Mouse (Mus musculus) lung, embryonic 15.5 days (tissue): Measurements from ENCODE around the gene Kat2a. TPM values are rescaled to one million over a fixed set of nuclear protein-coding genes. Genes with fewer than 3 reads are reported as not detected.

Experiments
- ATAC-seq: fragments of 200-750 bp; cut with Nextera tagmentation; 2 replicates; pipeline ENCODE4 v1.8.0; 2017; ENCODE audit warnings: moderate number of reproducible peaks, borderline replicate concordance; ENCODE audit not compliant: low FRiP score, low TSS enrichment; ENCODE audit errors: extremely low read depth
- H3K27ac ChIP-seq: fragments of 300-500 bp; sonication (generic); 2 replicates; pipeline ENCODE4 v1.5.1; 2015; ENCODE audit warnings: moderate library complexity, mild to moderate bottlenecking, inconsistent platforms
- H3K27me3 ChIP-seq: fragments of 300-500 bp; sonication (generic); 2 replicates; pipeline ENCODE4 v1.6.1; 2015; ENCODE audit warnings: inconsistent platforms
- H3K36me3 ChIP-seq: fragments of 300-500 bp; sonication (generic); 2 replicates; pipeline ENCODE4 v1.6.1; 2015; ENCODE audit warnings: inconsistent platforms
- H3K4me1 ChIP-seq: fragments of 300-500 bp; sonication (generic); 2 replicates; pipeline ENCODE4 v1.6.1; 2015; ENCODE audit warnings: inconsistent platforms
- H3K4me2 ChIP-seq: fragments of 300-500 bp; sonication (generic); 2 replicates; pipeline ENCODE4 v1.6.1; 2015; ENCODE audit warnings: inconsistent platforms, mild to moderate bottlenecking, moderate library complexity
- H3K4me3 ChIP-seq: fragments of 300-500 bp; sonication (generic); 2 replicates; pipeline ENCODE4 v1.5.1; 2015; ENCODE audit warnings: mild to moderate bottlenecking, inconsistent platforms
- H3K9ac ChIP-seq: fragments of 300-500 bp; sonication (generic); 2 replicates; pipeline ENCODE4 v1.6.1; 2015; ENCODE audit warnings: inconsistent platforms
- H3K9me3 ChIP-seq: fragments of 300-500 bp; sonication (generic); 2 replicates; pipeline ENCODE4 v1.6.1; 2016; ENCODE audit warnings: inconsistent platforms
- WGBS: fragments of 180-500 bp; shearing (Covaris S2); methylation state at CpG from one replicate; pipeline ENCODE4 v1.1.7; 2015; 5-methylcytosine and 5-hydroxymethylcytosine counted together
- polyA plus RNA-seq: library from polyadenylated mRNA; unstranded; fragments of >200 nt; fragmentation: Nextera tagmentation; extraction: Ambion mirVana; gene quantifications from 2 replicates; pipeline ENCODE4 v1.2.1, GENCODE M21; 2015

Gene Kat2a
- polyA plus RNA-seq, 1 experiment from 2014 or later, result 52.9 TPM

DNA sequence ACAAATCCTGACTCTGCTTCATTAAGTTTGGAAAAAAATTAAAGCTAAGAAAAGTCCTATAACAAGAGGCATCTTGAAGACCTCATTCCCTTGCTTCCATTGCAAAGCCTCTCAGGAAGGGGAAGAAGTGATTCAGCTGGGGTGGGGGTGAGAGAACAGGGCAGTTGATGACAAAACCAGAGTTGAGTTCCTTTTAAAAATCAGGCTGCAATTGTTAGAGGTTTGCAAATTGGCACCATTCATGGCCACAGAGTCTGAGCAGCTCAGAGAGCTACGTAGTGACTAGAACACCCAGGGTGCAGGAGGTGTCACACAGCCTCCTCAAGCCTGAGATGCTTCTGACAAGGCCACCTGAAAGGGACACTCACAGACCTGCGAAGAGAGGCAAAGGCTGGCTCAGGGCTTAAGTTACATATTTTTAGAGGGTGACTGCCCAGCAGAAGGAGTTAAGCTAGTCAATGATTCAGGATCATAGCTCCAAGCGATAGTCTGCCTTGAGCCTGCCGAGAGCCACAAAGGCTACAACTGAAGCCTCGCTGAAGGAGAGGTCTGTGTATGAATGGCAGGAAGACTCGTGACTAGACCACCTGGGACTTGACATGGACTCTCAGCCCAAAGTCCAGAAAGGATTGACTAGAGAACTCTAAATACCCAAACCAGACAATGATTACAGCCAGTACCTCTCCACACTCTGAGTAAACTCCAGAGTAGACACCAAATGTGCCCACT lies 18.4 kb upstream of the Kat2a start:
- Histone ChIP-seq H3K27me3 (no peaks in the 10 kb centered on the region), H3K27ac (no peak overlapping the region), H3K4me2 (no peak overlapping the region), H3K4me3 (no peak overlapping the region), H3K9ac (no peak overlapping the region), H3K4me1 (peaks cover 6% of the 10 kb centered on the region), H3K36me3 (peaks cover 14% of the 10 kb centered on the region), H3K9me3 (no peaks in the 10 kb centered on the region)
- WGBS, result 84% methylated on average over 6 of the region's 6 CpGs
- no peak for ATAC-seq

DNA sequence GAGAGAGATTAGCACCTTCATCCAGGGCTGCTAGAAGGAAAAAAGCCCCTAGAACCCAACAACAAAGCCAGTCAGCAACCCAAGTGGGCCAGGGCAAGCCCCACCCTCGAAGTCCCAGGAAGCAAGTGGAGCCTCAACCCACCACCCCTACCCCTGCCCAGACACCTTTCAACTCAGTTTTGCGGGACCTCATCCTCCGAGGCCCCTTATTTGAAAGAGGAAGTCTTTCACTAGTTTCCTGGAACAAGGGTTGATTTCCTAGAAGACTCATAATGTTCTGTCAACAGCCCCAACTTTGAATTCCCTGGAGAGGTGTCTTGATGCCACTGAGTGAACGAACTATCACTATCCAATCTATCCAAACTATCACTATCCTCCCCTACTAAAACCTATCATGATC lies 17.7 kb upstream of the Kat2a start:
- WGBS, result 82% methylated on average over 4 of the region's 4 CpGs
- Histone ChIP-seq H3K27me3 (no peaks in the 10 kb centered on the region), H3K36me3 (peaks cover 14% of the 10 kb centered on the region), H3K4me2 (no peak overlapping the region), H3K9ac (no peak overlapping the region), H3K9me3 (no peaks in the 10 kb centered on the region), H3K4me3 (no peak overlapping the region), H3K27ac (no peak overlapping the region), H3K4me1 (peaks cover 8% of the 10 kb centered on the region)
- ATAC-seq, result no peak

DNA sequence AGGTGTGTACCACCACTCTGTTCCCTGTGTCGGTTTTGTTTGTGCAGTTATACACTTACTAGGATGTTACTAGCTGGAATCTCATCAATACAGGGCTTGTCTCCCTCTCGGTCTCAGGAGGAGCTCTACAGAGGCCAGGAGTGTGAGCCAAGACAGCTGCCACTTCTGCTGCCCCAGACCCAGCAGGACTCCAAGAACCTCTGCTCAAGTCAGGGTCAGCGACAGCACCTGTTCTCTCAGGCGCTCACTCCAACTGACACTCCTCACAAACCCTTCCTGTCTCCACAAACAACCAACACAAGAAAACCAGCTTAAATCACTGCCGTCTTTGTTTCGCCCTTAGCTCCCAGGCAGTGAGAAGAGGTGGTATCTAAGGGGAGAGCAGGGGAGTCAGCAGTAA lies 16.3 kb upstream of the Kat2a start:
- no peak overlapping the region for H3K4me3 ChIP-seq
- no peaks in the 10 kb centered on the region for H3K9me3 ChIP-seq
- 77% methylated on average over 6 of the region's 6 CpGs for WGBS
- H3K36me3 ChIP-seq, result peaks cover 14% of the 10 kb centered on the region
- no peak for ATAC-seq
- no peak overlapping the region for H3K27ac ChIP-seq
- H3K27me3 ChIP-seq, result no peaks in the 10 kb centered on the region
- H3K4me2 ChIP-seq, result no peak overlapping the region
- H3K9ac ChIP-seq, result no peak overlapping the region
- peaks cover 16% of the 10 kb centered on the region for H3K4me1 ChIP-seq

DNA sequence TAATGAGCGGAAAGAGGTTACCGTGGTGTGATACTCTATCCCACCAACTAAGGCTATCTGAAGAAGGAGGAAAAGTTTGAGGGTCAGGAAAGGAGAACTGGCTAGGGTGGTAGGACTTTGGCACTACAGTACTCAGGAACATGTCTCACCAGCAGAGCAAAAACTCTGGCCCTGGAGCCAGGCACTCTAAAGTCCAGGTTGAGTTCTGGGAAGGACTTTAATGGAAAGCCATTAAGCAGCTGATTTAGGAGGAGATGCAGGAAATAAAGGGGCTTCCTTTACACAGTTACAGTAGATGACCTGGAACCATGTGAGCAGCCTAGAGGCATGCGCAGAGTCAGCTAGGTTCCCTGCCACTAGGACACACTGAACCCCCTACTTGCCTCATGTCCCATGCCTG lies 14.9 kb upstream of the Kat2a start:
- peaks cover 14% of the 10 kb centered on the region; the same call in 1 of the 2 replicates for H3K36me3 ChIP-seq
- no peak overlapping the region for H3K4me2 ChIP-seq
- ATAC-seq, result no peak
- H3K9ac ChIP-seq, result no peak overlapping the region
- peaks cover 21% of the 10 kb centered on the region for H3K4me1 ChIP-seq
- H3K27ac ChIP-seq, result no peak overlapping the region
- H3K27me3 ChIP-seq, result no peaks in the 10 kb centered on the region
- H3K4me3 ChIP-seq, result no peak overlapping the region
- 95% methylated on average over 3 of the region's 3 CpGs for WGBS
- H3K9me3 ChIP-seq, result no peaks in the 10 kb centered on the region

DNA sequence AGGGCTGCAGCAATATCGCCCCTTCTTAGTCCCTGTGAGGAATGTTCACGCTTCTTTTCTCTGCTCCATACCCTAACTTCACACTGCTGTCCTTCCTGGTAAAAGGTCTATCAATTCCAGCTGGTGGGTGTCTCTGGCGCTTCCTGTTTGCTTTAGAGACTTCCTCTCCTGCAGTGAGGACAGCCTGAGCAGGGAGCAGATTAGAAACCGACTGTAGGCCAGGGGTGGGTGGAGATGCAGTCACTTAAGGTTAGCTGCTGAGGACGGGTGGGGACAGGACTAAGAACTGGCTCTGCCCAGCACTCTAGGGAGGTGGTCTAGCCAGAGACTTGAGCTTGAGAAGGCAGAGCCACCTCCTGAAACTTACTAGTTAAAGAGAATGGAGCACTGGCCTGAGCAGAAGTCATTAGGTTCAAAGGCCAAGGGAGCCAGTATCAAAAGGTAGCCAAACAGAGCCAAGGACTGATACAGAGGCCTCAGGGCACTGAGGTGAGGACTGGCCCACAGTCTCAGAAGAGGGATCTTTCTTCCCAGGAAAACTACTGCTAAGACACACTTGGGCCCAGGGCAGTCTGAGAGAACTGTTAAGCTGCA lies 12.8 kb upstream of the Kat2a start:
- peak; percentile 63 for ATAC-seq
- peaks cover 40% of the 10 kb centered on the region for H3K4me1 ChIP-seq
- peak overlapping the region; percentile 16; the same call in 1 of the 2 replicates for H3K4me2 ChIP-seq
- WGBS, result 22% methylated on average over 5 of the region's 5 CpGs
- H3K9me3 ChIP-seq, result no peaks in the 10 kb centered on the region
- H3K9ac ChIP-seq, result no peak overlapping the region
- H3K36me3 ChIP-seq, result peaks cover 14% of the 10 kb centered on the region; the same call in 1 of the 2 replicates
- H3K4me3 ChIP-seq, result no peak overlapping the region
- no peaks in the 10 kb centered on the region for H3K27me3 ChIP-seq
- H3K27ac ChIP-seq, result peak overlapping the region; percentile 59

DNA sequence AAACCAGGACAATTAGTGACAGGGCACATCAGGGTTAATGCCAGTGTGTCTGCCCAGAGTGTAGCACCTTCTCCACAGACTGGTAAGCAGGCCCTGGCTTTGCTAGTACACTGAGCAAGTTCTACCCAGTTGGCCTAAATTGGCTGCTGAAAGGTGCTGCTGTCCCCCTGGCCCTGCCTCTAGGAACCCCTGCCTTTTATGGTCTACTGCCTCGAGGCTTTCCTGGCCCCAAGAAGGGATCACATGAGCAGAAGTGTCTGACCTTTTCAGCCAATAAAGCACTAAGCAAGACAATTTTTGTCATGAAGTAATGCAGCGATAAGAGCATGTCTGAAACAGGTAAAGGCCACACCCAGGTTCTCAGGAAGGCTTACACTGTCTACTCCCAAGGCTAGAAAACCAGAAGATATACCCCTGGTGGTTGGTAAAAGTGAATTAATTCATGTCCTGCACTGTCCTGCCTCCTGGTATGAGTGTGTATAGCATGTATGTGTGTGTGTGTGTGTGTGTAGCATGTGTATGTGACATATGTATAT lies 10.3 kb upstream of the Kat2a start:
- Histone ChIP-seq H3K27me3 (no peaks in the 10 kb centered on the region), H3K4me1 (peaks cover 47% of the 10 kb centered on the region), H3K4me2 (no peak overlapping the region), H3K36me3 (peaks cover 15% of the 10 kb centered on the region), H3K4me3 (no peak overlapping the region), H3K27ac (peak overlapping the region; percentile 75; the same call in 1 of the 2 replicates), H3K9ac (no peak overlapping the region), H3K9me3 (no peaks in the 10 kb centered on the region)
- 54% methylated on average over 2 of the region's 2 CpGs for WGBS
- no peak for ATAC-seq

DNA sequence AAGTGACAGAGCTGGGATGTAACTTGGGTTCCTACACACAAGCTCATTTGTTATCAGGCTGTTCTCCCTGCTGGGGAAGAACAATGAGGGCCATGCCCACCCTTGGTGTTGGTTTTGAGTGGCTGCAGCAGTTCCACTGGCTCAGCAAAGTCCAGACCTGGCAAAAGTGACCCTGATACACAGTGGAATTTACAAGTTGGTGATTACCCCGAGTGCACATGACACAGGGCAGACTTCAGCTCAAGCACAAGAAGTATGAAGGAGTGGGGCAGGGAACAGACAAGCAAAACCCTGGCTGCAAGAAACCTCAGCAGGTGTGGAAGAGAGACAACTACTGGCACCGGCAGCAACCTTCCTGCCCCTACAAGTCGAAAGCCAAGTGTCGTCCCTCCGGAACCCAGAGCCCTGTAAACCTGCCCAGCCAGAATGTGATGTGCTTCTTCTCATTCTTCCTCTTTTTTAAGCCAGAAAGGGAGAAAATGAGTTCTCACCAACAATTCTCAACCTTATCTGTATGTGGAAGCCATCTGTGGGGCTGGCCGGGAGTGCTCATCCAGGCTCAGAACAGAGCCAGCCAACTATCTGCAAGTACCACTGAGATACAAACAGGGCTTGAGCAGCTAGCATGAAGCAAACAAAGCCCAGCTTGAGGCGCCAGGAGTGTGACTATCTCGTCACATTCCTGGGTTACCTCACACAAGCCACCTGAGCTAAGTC lies 9.7 kb upstream of the Kat2a start:
- H3K9me3 ChIP-seq, result no peaks in the 10 kb centered on the region
- ATAC-seq, result no peak
- peaks cover 44% of the 10 kb centered on the region for H3K4me1 ChIP-seq
- peaks cover 21% of the 10 kb centered on the region for H3K36me3 ChIP-seq
- no peak overlapping the region for H3K4me2 ChIP-seq
- 50% methylated on average over 8 of the region's 8 CpGs for WGBS
- H3K4me3 ChIP-seq, result no peak overlapping the region
- no peak overlapping the region for H3K9ac ChIP-seq
- no peaks in the 10 kb centered on the region for H3K27me3 ChIP-seq
- peak overlapping the region; percentile 75 for H3K27ac ChIP-seq

DNA sequence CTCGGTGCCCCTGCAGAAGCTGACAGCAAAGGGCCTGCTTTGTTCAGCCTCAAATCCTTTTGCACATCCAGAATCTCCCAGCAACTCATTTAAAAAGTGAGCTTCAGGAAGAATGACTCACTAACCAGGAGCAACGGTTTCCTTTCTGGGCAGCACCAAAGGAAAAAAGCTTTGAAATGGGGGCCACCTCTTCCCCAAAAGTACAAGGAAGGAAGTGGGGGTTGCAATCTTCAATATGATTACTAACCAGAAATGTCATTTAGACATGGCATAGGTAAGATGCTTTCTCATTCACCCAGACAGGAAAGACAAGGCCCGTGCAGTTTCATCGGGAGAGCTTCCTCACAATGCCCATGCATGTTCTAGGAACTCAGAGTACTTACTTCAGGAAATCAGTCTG lies 9.0 kb upstream of the Kat2a start:
- Histone ChIP-seq H3K4me1 (peaks cover 44% of the 10 kb centered on the region), H3K36me3 (peaks cover 27% of the 10 kb centered on the region), H3K27me3 (no peaks in the 10 kb centered on the region), H3K4me2 (no peak overlapping the region; the same call in 1 of the 2 replicates), H3K4me3 (no peak overlapping the region), H3K9ac (no peak overlapping the region), H3K27ac (peak overlapping the region; percentile 75), H3K9me3 (no peaks in the 10 kb centered on the region)
- no peak for ATAC-seq
- 64% methylated on average over 4 of the region's 4 CpGs for WGBS

DNA sequence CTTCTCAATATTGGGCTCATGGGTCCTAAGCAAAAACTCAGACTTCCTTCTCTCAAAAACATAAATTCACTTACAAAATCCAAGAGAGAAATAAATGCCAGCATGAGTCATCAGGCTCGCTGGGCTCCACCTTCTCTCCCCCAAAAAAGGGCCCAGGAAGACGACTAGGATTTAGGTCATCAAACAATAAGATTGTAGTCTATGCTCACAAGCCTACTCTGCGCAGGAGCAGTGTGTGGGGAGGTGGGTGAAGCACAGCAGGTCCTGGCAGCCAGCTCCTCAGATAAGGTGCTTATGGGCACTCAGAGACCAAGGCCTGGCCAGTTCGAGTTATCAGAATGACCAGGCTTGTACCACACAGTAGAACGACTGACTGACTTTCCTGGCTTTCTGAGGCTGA lies 8.1 kb upstream of the Kat2a start:
- H3K9me3 ChIP-seq, result no peaks in the 10 kb centered on the region
- 67% methylated on average over 5 of the region's 5 CpGs for WGBS
- H3K36me3 ChIP-seq, result peaks cover 34% of the 10 kb centered on the region
- no peak overlapping the region for H3K4me3 ChIP-seq
- no peak for ATAC-seq
- H3K9ac ChIP-seq, result no peak overlapping the region
- H3K4me1 ChIP-seq, result peaks cover 43% of the 10 kb centered on the region
- no peak overlapping the region for H3K4me2 ChIP-seq
- H3K27me3 ChIP-seq, result no peaks in the 10 kb centered on the region
- H3K27ac ChIP-seq, result peak overlapping the region; percentile 75

DNA sequence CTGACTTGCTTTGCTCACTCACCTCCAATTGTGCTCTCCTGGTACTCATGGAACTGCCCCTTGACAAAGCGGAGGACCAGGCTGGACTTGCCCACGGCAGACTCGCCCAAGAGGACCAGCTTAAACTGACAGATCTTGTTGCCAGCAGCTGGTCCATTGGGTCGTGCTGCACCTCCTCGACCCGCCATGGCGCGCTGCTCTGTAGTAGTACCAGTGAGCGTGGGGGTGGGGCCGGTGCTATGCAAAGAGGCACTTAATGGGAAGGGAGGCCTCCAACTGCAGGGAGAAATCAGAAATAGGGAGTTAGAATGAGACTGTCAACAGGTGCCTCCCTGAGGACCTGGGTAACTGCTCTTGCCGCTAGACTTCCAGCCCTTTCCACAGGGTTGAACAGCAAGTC lies 7.6 kb upstream of the Kat2a start:
- H3K27ac ChIP-seq, result no peak overlapping the region
- H3K36me3 ChIP-seq, result peaks cover 37% of the 10 kb centered on the region
- no peak overlapping the region for H3K4me2 ChIP-seq
- H3K9ac ChIP-seq, result no peak overlapping the region
- H3K4me3 ChIP-seq, result no peak overlapping the region
- ATAC-seq, result no peak
- no peaks in the 10 kb centered on the region for H3K27me3 ChIP-seq
- 75% methylated on average over 11 of the region's 11 CpGs for WGBS
- no peaks in the 10 kb centered on the region for H3K9me3 ChIP-seq
- H3K4me1 ChIP-seq, result peaks cover 38% of the 10 kb centered on the region

DNA sequence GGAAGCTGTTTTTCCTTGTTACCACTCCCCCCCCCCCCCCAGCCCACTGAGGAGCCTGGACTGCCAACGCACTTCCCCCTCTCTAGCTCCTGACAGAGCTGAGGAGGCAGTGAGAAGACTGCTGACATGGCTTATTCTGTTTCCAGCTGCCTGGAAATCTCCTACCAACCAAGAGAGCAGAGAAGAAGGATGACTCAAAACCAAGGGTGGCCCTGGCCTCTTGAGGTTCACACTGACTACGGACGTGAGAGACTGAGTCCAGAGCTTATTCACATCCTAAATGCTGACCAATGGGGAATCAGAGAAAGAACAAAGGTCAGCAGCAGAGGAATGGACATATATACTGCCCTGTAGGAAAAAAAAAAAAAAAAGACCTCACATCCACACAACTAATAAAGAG lies 7.0 kb upstream of the Kat2a start:
- 69% methylated on average over 3 of the region's 3 CpGs for WGBS
- no peak for ATAC-seq
- Histone ChIP-seq H3K4me3 (no peak overlapping the region), H3K9me3 (no peaks in the 10 kb centered on the region), H3K27ac (no peak overlapping the region), H3K36me3 (peaks cover 37% of the 10 kb centered on the region), H3K27me3 (no peaks in the 10 kb centered on the region), H3K4me1 (peaks cover 34% of the 10 kb centered on the region), H3K9ac (no peak overlapping the region), H3K4me2 (no peak overlapping the region)

DNA sequence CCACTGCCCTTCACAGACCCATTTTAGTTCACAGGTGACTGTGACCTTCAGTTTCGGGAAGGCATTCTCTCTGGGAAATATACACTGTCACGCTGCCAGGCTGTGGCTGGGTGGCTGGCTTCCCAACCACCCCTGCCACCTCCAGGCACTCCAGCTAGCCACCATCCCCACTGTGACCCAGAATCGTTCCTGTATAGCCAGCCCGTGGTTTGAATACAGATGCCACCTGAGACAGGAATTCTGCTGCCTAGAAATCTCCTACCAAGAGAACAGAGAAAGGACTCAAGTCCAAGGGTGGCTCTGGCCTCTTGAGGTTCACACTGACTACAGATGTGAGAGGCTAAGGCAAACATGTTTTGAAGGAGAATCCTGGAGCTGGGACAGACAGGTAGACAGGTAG lies 6.6 kb upstream of the Kat2a start:
- ATAC-seq, result no peak
- Histone ChIP-seq H3K4me3 (no peak overlapping the region), H3K9ac (no peak overlapping the region), H3K4me2 (no peak overlapping the region), H3K36me3 (peaks cover 37% of the 10 kb centered on the region), H3K27ac (no peak overlapping the region), H3K27me3 (no peaks in the 10 kb centered on the region), H3K4me1 (peaks cover 37% of the 10 kb centered on the region), H3K9me3 (no peaks in the 10 kb centered on the region)
- 93% methylated on average over 4 of the region's 4 CpGs for WGBS
